Mouse (Mus musculus) stomach, postnatal 0 days (tissue): ENCODE data around the gene Ascc1.

ENCODE experiments used
- CTCF ChIP-seq: IDR thresholded peaks from 2 replicates; pipeline ENCODE4 v1.5.1; 2016; ENCODE audit warnings: antibody characterized with exemption, low read depth, mild to moderate bottlenecking, moderate library complexity
- EP300 ChIP-seq: optimal IDR thresholded peaks from 2 replicates; pipeline ENCODE3; 2016; ENCODE audit warnings: antibody characterized with exemption

DNA sequence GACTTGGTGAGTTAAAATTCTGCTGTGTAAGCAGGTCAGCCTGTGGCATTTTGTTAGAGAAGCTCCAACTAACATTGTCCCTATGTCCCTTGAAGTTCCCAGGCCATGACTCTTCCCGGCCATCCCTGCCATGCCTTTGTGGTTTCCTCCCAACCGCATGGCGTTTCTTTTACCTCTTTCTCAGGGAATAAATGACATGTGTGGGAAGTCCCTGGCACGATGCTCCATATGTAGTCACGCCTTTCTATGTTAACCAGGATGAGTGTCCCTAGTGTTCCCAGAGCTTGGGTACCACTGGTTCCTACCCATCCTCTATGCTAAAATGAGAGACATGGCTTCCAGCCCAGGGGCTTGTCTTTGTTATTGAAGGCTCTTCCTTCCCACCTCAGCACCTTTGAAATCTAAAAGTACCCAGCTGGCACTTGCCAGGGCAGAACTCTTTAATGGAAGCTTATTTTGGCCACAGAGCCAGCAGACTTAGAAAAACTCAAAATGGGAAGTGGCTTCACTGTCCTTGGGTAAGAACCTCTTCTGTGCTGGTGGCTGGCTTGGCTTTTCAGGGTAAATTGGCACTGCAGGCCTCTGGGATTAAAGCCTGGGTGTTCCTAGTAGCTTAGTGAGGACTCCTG lies 24.8 kb upstream of the Ascc1 start:
- TF ChIP-seq EP300 (no peak), CTCF (no peak)
